Mouse (Mus musculus) liver, embryonic 15.5 days (tissue): ENCODE results near the gene Fam198b. TPM values are rescaled to one million over a fixed set of nuclear protein-coding genes. Genes with fewer than 3 reads are reported as not detected.
"Not testable (repeated sequence)": the region's sequence is repeated elsewhere in the genome, so short reads cannot be mapped to it uniquely, and the experiment has no call there.

ENCODE experiments used
- ATAC-seq: fragments of 200-750 bp; cut with Nextera tagmentation; 2 replicates; pipeline ENCODE4 v1.8.0; 2017; ENCODE audit warnings: moderate number of reproducible peaks, mild to moderate bottlenecking, moderate library complexity; ENCODE audit not compliant: insufficient read depth
- H3K27ac ChIP-seq: fragments of 300-500 bp; sonication (generic); replicated peaks from 2 replicates; pipeline ENCODE4 v1.5.1; 2015; ENCODE audit warnings: mild to moderate bottlenecking, inconsistent platforms
- H3K27me3 ChIP-seq: fragments of 300-500 bp; sonication (generic); 2 replicates; pipeline ENCODE4 v1.6.1; 2015; ENCODE audit warnings: mild to moderate bottlenecking, inconsistent platforms
- H3K36me3 ChIP-seq: fragments of 300-500 bp; sonication (generic); replicated peaks from 2 replicates; pipeline ENCODE4 v1.6.1; 2015; ENCODE audit warnings: moderate library complexity, mild to moderate bottlenecking, inconsistent platforms
- H3K4me1 ChIP-seq: fragments of 300-500 bp; sonication (generic); replicated peaks from 2 replicates; pipeline ENCODE4 v1.6.1; 2015; ENCODE audit warnings: inconsistent platforms
- H3K4me2 ChIP-seq: fragments of 300-500 bp; sonication (generic); 2 replicates; pipeline ENCODE4 v1.6.1; 2015; ENCODE audit warnings: moderate library complexity, mild to moderate bottlenecking, inconsistent platforms
- H3K4me3 ChIP-seq: fragments of 300-500 bp; sonication (generic); replicated peaks from 2 replicates; pipeline ENCODE4 v1.5.1; 2015; ENCODE audit warnings: mild to moderate bottlenecking, inconsistent platforms
- H3K9ac ChIP-seq: fragments of 300-500 bp; sonication (generic); 2 replicates; pipeline ENCODE4 v1.6.1; 2015; ENCODE audit warnings: moderate library complexity, mild to moderate bottlenecking, inconsistent platforms
- H3K9me3 ChIP-seq: fragments of 300-500 bp; sonication (generic); replicated peaks from 2 replicates; pipeline ENCODE4 v1.6.1; 2016; ENCODE audit warnings: inconsistent platforms
- WGBS: fragments of 180-500 bp; shearing (Covaris S2); methylation state at CpG from one replicate; pipeline ENCODE4 v1.1.7; 2015; ENCODE audit warnings: mixed read lengths; ENCODE audit not compliant: insufficient replicate concordance; 5-methylcytosine and 5-hydroxymethylcytosine counted together
- polyA plus RNA-seq: library from polyadenylated mRNA; unstranded; fragments of >200 nt; fragmentation: Nextera tagmentation; extraction: Ambion mirVana; gene quantifications from 2 replicates; pipeline ENCODE4 v1.2.1, GENCODE M21; 2015

Gene Fam198b
- polyA plus RNA-seq, 1 experiment from 2014 or later, result 1.0 TPM

DNA sequence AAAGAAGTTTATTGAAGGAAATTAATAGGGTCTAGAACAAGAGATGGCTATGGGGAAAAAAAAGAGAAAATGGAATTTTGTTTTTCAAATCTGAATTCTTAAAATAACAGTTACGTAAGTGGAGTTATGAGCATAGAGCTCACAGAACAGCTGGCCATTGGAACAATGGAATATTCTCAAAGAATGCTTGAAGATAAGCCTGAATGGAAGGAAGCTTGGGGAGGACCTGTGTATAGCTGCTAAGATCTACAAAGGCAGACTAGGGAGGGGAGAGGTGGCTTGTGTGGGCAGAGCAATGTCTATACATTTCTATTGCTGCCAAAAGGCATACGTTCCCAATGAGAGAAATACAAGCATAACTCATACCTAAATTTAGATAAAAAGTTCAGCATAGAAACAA, 73.4 kb downstream of the Fam198b start:
- Histone ChIP-seq H3K27ac (no peak overlapping the region), H3K9ac (no peak overlapping the region), H3K4me2 (no peak overlapping the region), H3K9me3 (no peaks in the 10 kb centered on the region), H3K4me3 (no peak overlapping the region), H3K4me1 (no peaks in the 10 kb centered on the region), H3K36me3 (no peaks in the 10 kb centered on the region), H3K27me3 (no peaks in the 10 kb centered on the region)
- no peak for ATAC-seq
- 86% methylated on average over 2 of the region's 2 CpGs for WGBS

- Histone ChIP-seq H3K4me2 (no peak overlapping the region), H3K27ac (no peak overlapping the region), H3K4me3 (no peak overlapping the region), H3K9ac (no peak overlapping the region), H3K4me1 (peaks cover 18% of the 10 kb centered on the region), H3K36me3 (no peaks in the 10 kb centered on the region), H3K27me3 (no peaks in the 10 kb centered on the region), H3K9me3 (no peaks in the 10 kb centered on the region)
- WGBS, result 10% methylated on average over 4 of the region's 4 CpGs
- peak; percentile 56 for ATAC-seq
Measured at GRCm38 (mm10) chr3:79966709-79967108, 82.4 kb downstream of the Fam198b start.

- ATAC-seq, result no peak
- no peak overlapping the region for H3K9ac ChIP-seq
- peaks cover 18% of the 10 kb centered on the region for H3K4me1 ChIP-seq
- H3K4me3 ChIP-seq, result no peak overlapping the region
- no peak overlapping the region for H3K27ac ChIP-seq
- H3K9me3 ChIP-seq, result no peaks in the 10 kb centered on the region
- 22% methylated on average over 1 of the region's 1 CpGs for WGBS
- H3K4me2 ChIP-seq, result no peak overlapping the region
- H3K36me3 ChIP-seq, result no peaks in the 10 kb centered on the region
- no peaks in the 10 kb centered on the region for H3K27me3 ChIP-seq
Measured at GRCm38 (mm10) chr3:79967346-79967745, 83.0 kb downstream of the Fam198b start.

GRCm38 (mm10) chr3:79968426-79968825, 84.1 kb downstream of the Fam198b start:
- H3K27ac ChIP-seq, result no peak overlapping the region
- no peak for ATAC-seq
- no peak overlapping the region for H3K9ac ChIP-seq
- no peaks in the 10 kb centered on the region for H3K9me3 ChIP-seq
- H3K4me3 ChIP-seq, result no peak overlapping the region
- no peaks in the 10 kb centered on the region for H3K36me3 ChIP-seq
- no peaks in the 10 kb centered on the region for H3K27me3 ChIP-seq
- H3K4me2 ChIP-seq, result no peak overlapping the region
- H3K4me1 ChIP-seq, result peaks cover 18% of the 10 kb centered on the region
- whole genome bisulfite sequencing, result 30% methylated on average over 2 of the region's 2 CpGs

GRCm38 (mm10) chr3:79969536-79969935, 85.2 kb downstream of the Fam198b start:
- 58% methylated on average over 3 of the region's 3 CpGs for WGBS

DNA sequence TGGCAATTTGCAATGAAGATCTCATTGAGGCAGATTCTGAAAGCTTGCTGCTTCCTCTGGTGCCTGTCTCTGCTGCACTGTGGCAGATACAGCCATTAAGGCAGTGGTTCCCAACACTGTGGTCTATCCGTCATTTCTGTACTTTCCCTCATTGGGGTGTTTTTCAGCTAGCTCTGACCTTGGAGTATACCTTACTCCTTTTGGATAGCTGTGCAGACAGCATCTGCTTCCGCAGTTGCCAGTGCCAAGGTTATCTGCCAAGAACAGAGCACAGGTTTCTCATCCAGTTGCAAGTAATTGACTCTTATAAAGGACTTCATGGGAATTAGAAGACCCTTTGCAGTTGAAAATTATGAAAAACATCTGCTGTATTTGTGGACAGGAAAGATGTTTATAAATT, 85.7 kb downstream of the Fam198b start:
- H3K27ac ChIP-seq, result no peak overlapping the region
- no peak; the same call in 1 of the 2 replicates for ATAC-seq
- H3K4me3 ChIP-seq, result no peak overlapping the region
- no peak overlapping the region for H3K9ac ChIP-seq
- WGBS, result 34% methylated on average over 2 of the region's 2 CpGs
- H3K4me2 ChIP-seq, result no peak overlapping the region
- H3K4me1 ChIP-seq, result peaks cover 18% of the 10 kb centered on the region
- H3K9me3 ChIP-seq, result no peaks in the 10 kb centered on the region
- H3K27me3 ChIP-seq, result no peaks in the 10 kb centered on the region
- no peaks in the 10 kb centered on the region for H3K36me3 ChIP-seq

More at GRCm38 (mm10) chr3:79969536-79969935, 85.2 kb downstream of the Fam198b start:
- H3K4me2 ChIP-seq, H3K9ac ChIP-seq, H3K9me3 ChIP-seq, H3K27ac ChIP-seq, H3K4me3 ChIP-seq, H3K36me3 ChIP-seq, H3K27me3 ChIP-seq, ATAC-seq: not testable (repeated sequence)
- H3K4me1 ChIP-seq, result peaks cover 18% of the 10 kb centered on the region

- peaks cover 18% of the 10 kb centered on the region for H3K4me1 ChIP-seq
- H3K27ac ChIP-seq, result no peak overlapping the region
- no peaks in the 10 kb centered on the region for H3K27me3 ChIP-seq
- ATAC-seq, result peak; percentile 62
- no peak overlapping the region for H3K4me3 ChIP-seq
- H3K4me2 ChIP-seq, result no peak overlapping the region
- H3K9ac ChIP-seq, result no peak overlapping the region
- H3K9me3 ChIP-seq, result no peaks in the 10 kb centered on the region
- WGBS, result 14% methylated on average over 2 of the region's 2 CpGs
- no peaks in the 10 kb centered on the region for H3K36me3 ChIP-seq
Measured at GRCm38 (mm10) chr3:79970498-79970897, 86.2 kb downstream of the Fam198b start.

- Histone ChIP-seq H3K4me3 (no peak overlapping the region), H3K36me3 (no peaks in the 10 kb centered on the region)
- 29% methylated on average over 7 of the region's 7 CpGs for WGBS
Measured at GRCm38 (mm10) chr3:79971542-79971941, 87.2 kb downstream of the Fam198b start.

DNA sequence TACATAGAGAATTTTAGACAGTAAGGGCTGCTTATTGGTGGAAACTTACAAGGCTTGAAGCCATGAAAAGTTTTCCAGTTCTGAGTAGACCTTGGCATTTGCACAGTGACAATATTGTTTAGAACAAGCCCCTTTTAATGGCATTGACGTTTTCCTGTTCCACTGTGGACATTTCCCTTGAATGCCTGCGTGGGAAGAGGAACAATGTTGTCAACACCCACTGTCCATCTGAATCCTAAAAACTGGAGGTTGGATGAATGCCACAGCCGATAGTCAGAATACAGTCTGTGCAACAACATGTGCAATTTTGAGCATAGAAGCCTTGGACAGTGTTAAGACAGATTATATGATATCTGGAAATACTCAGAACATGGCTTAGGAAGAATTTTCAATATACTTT, 92.5 kb downstream of the Fam198b start:
- WGBS, result 33% methylated on average over 3 of the region's 3 CpGs
- H3K4me3 ChIP-seq, result no peak overlapping the region
- no peaks in the 10 kb centered on the region for H3K27me3 ChIP-seq
- no peaks in the 10 kb centered on the region for H3K36me3 ChIP-seq
- H3K9me3 ChIP-seq, result no peaks in the 10 kb centered on the region
- peaks cover 5% of the 10 kb centered on the region; the same call in 1 of the 2 replicates for H3K4me1 ChIP-seq
- H3K27ac ChIP-seq, result no peak overlapping the region
- H3K4me2 ChIP-seq, result no peak overlapping the region
- no peak overlapping the region for H3K9ac ChIP-seq
- ATAC-seq, result no peak

More at GRCm38 (mm10) chr3:79971542-79971941, 87.2 kb downstream of the Fam198b start:
- Histone ChIP-seq H3K9ac (no peak overlapping the region), H3K27me3 (no peaks in the 10 kb centered on the region), H3K27ac (no peak overlapping the region), H3K9me3 (no peaks in the 10 kb centered on the region), H3K4me2 (no peak overlapping the region), H3K4me1 (peaks cover 13% of the 10 kb centered on the region)
- no peak for ATAC-seq

DNA sequence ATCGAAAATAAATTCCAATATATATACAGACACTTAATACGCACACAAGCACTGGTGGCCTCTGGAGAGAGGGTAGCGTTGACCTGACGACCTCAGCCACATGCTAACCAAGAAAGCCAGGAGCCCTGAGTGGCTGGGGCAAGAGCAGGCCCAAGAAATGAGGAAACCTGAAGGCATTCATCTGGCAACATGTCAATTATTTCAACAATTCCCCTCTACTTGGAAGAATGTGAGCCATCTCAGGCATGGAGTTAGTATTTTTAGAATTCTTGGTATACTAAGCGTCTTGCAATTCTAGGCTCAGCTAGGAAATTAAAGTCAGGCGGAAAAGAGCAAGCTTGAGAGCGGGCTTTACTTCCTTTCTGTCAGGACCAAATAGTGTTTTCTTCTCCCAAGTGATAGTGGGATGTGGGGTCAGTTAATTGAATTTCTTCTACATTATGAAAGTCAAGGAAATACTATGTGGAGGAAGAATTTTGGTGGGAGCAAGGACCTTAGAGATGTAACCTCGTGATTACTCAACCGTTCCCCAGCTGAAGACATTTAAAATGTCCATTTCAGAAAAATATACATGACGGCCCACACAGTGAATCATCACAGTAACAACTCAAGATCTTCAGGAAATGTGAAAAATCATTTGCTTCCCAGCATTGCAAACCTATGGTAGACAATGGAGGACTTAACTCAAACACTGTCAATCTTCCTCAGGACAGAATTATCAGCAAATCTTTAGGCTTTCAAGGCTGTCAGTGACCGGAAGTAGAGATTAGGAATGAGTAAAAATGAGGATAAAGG, 93.5 kb downstream of the Fam198b start:
- Histone ChIP-seq H3K4me1 (peaks cover 10% of the 10 kb centered on the region), H3K9me3 (no peaks in the 10 kb centered on the region), H3K9ac (no peak overlapping the region), H3K4me3 (no peak overlapping the region), H3K36me3 (no peaks in the 10 kb centered on the region), H3K27me3 (no peaks in the 10 kb centered on the region), H3K4me2 (no peak overlapping the region), H3K27ac (no peak overlapping the region)
- ATAC-seq, result no peak
- WGBS, result 54% methylated on average over 11 of the region's 11 CpGs

DNA sequence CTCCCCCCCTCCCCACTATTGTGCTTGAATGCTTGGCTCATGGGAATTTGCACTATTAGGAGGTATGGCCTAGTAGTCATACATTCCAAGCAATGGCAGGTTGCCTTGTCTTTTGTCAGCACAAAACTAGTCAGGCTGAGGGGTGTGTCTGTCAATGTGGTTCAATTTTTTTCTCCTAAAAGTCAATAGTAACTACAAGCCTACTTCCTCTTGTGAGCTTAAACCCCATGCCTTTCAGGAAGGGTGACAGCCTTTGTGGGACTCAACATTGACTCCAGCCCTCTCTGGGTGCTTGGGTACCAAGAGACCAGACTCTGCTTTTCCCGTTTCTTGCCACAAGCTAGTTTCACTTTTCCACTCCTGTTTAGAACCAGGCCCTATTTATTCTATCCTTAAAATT, 96.4 kb downstream of the Fam198b start:
- 45% methylated on average over 1 of the region's 1 CpGs for WGBS
- no peaks in the 10 kb centered on the region for H3K9me3 ChIP-seq
- H3K27me3 ChIP-seq, result no peaks in the 10 kb centered on the region
- no peak overlapping the region for H3K4me2 ChIP-seq
- no peak overlapping the region for H3K9ac ChIP-seq
- H3K4me1 ChIP-seq, result peaks cover 32% of the 10 kb centered on the region
- H3K27ac ChIP-seq, result no peak overlapping the region
- no peak for ATAC-seq
- no peaks in the 10 kb centered on the region for H3K36me3 ChIP-seq
- H3K4me3 ChIP-seq, result no peak overlapping the region
